Mouse (Mus musculus): ENCODE results near the gene Armh1. TPM values are rescaled to one million over a fixed set of nuclear protein-coding genes. Genes with fewer than 3 reads are reported as not detected.
A peak's percentile ranks its signal among the peaks of the same experiment; 100 is the strongest.
"Not testable (repeated sequence)": the region's sequence is repeated elsewhere in the genome, so short reads cannot be mapped to it uniquely, and the experiment has no call there.

Gene Armh1
- polyA plus RNA-seq, 1 experiment from 2014 or later = 0.65 TPM

DNA sequence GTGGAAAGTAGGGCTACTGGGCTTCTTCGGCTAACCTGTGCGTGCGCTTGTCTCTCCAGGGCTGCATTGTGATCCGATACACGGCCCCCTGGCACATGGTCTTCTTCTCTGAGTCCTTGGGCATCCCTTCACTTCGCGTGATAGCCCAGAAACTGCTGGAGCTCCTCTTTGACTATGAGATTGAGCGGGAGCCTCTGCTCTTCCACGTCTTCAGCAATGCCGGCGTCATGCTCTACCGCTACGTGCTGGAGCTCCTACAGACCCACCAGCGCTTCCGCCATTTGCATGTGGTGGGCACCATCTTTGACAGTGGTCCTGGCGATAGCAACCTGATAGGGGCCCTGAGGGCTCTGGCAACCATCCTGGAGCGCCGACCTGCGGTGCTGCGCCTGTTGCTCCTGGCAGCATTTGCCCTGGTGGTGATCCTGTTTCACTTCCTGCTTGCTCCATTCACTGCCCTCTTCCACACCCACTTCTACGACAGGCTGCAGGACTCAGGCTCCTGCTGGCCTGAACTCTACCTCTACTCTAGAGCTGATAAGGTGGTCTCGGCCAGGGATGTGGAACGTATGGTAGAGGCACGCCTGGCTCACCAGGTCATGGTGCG lies 16.0 kb upstream of the Armh1 start:
- no peak overlapping the region for H3K9ac ChIP-seq (replicated peaks)
- H3K36me3 ChIP-seq = peaks cover 27% of the 10 kb centered on the region
- ATAC-seq (ENCODE audit: insufficient number of reproducible peaks, insufficient read depth, low FRiP score, low TSS enrichment, low read depth) = no peak
- no peak overlapping the region for H3K27ac ChIP-seq
- no peak overlapping the region for H3K4me3 ChIP-seq (replicated peaks)
- H3K9me3 ChIP-seq = no peaks in the 10 kb centered on the region
- H3K27me3 ChIP-seq = no peaks in the 10 kb centered on the region
- H3K4me2 ChIP-seq = no peak overlapping the region
- 83% methylated on average over 25 of the region's 25 CpGs for WGBS
- H3K4me1 ChIP-seq (replicated peaks) = peaks cover 21% of the 10 kb centered on the region

GRCm38 (mm10) chr4:117267284-117267683 lies 15.4 kb upstream of the Armh1 start:
- ATAC-seq (ENCODE audit: insufficient number of reproducible peaks, insufficient read depth, low FRiP score, low TSS enrichment, low read depth) = no peak
- no peak overlapping the region for H3K4me2 ChIP-seq
- no peaks in the 10 kb centered on the region for H3K27me3 ChIP-seq
- peaks cover 21% of the 10 kb centered on the region for H3K36me3 ChIP-seq
- WGBS = 4% methylated on average over 2 of the region's 2 CpGs
- H3K4me3 ChIP-seq (replicated peaks) = no peak overlapping the region
- H3K9me3 ChIP-seq = no peaks in the 10 kb centered on the region
- no peak overlapping the region for H3K9ac ChIP-seq (replicated peaks)
- H3K27ac ChIP-seq = no peak overlapping the region
- H3K4me1 ChIP-seq (replicated peaks) = peaks cover 21% of the 10 kb centered on the region

- 65% methylated on average over 8 of the region's 8 CpGs for whole genome bisulfite sequencing
- ATAC-seq (ENCODE audit: insufficient number of reproducible peaks, insufficient read depth, low FRiP score, low TSS enrichment, low read depth) = no peak
Measured at GRCm38 (mm10) chr4:117262987-117263386, 11.1 kb upstream of the Armh1 start.

GRCm38 (mm10) chr4:117262101-117262913 lies 10.4 kb upstream of the Armh1 start:
- Histone ChIP-seq H3K9ac (replicated peaks) (no peak overlapping the region), H3K9me3 (no peaks in the 10 kb centered on the region), H3K4me1 (replicated peaks) (peaks cover 8% of the 10 kb centered on the region; the same call in 1 of the 2 replicates), H3K36me3 (no peaks in the 10 kb centered on the region), H3K4me3 (replicated peaks) (no peak overlapping the region), H3K27ac (no peak overlapping the region), H3K27me3 (no peaks in the 10 kb centered on the region), H3K4me2 (no peak overlapping the region)
- ATAC-seq (ENCODE audit: insufficient number of reproducible peaks, insufficient read depth, low FRiP score, low TSS enrichment, low read depth) = no peak
- 32% methylated on average over 13 of the region's 13 CpGs for WGBS

More at GRCm38 (mm10) chr4:117262987-117263386, 11.1 kb upstream of the Armh1 start:
- no peak overlapping the region for H3K4me2 ChIP-seq
- peaks cover 8% of the 10 kb centered on the region; the same call in 1 of the 2 replicates for H3K4me1 ChIP-seq (replicated peaks)
- H3K36me3 ChIP-seq = 0 out of 2 replicates have a peak, but pooled peaks cover 1% of the 10 kb centered on the region
- H3K9ac ChIP-seq (replicated peaks) = no peak overlapping the region
- no peaks in the 10 kb centered on the region for H3K9me3 ChIP-seq
- H3K4me3 ChIP-seq (replicated peaks) = no peak overlapping the region
- no peaks in the 10 kb centered on the region for H3K27me3 ChIP-seq
- no peak overlapping the region for H3K27ac ChIP-seq

- H3K4me1 ChIP-seq (replicated peaks) = peaks cover 8% of the 10 kb centered on the region; the same call in 1 of the 2 replicates
- no peak overlapping the region for H3K9ac ChIP-seq (replicated peaks)
- no peak overlapping the region for H3K27ac ChIP-seq
- no peak overlapping the region for H3K4me3 ChIP-seq (replicated peaks)
- no peak overlapping the region for H3K4me2 ChIP-seq
- H3K9me3 ChIP-seq = no peaks in the 10 kb centered on the region
- no peaks in the 10 kb centered on the region for H3K36me3 ChIP-seq
- ATAC-seq (ENCODE audit: insufficient number of reproducible peaks, insufficient read depth, low FRiP score, low TSS enrichment, low read depth) = no peak
- 76% methylated on average over 2 of the region's 2 CpGs for WGBS
- no peaks in the 10 kb centered on the region for H3K27me3 ChIP-seq
Measured at GRCm38 (mm10) chr4:117261222-117261621, 9.3 kb upstream of the Armh1 start.

DNA sequence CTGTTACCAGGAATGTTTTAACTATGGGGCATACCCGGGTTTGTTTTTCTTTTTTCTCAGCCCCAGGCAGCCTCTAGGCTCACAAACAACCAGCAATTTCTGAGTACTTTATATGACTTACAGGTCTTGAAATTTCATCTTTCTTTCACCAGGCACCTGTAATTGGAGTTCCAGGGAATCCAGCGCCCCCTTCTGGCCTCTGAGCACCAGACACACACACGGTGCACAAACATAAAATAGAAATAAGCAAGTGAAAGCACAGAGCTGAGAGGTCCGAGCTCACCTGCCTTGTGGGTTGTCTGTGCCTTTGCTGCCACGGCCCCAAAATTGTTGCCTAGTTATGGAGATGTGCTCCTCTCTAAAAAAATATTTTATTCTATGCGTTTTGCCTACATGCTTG lies 8.0 kb upstream of the Armh1 start:
- not testable (repeated sequence) for H3K4me3 ChIP-seq (replicated peaks); H3K27ac ChIP-seq; H3K4me1 ChIP-seq (replicated peaks); H3K9me3 ChIP-seq; H3K9ac ChIP-seq (replicated peaks); H3K27me3 ChIP-seq; ATAC-seq (ENCODE audit: insufficient number of reproducible peaks, insufficient read depth, low FRiP score, low TSS enrichment, low read depth); H3K36me3 ChIP-seq; H3K4me2 ChIP-seq
- WGBS = 72% methylated on average over 6 of the region's 6 CpGs

GRCm38 (mm10) chr4:117254672-117255071 lies 2.7 kb upstream of the Armh1 start:
- no peak for ATAC-seq (ENCODE audit: insufficient number of reproducible peaks, insufficient read depth, low FRiP score, low TSS enrichment, low read depth)
- Histone ChIP-seq H3K9ac (replicated peaks) (no peak overlapping the region), H3K4me2 (no peak overlapping the region), H3K27ac (no peak overlapping the region), H3K4me1 (replicated peaks) (peaks cover 31% of the 10 kb centered on the region), H3K36me3 (no peaks in the 10 kb centered on the region), H3K4me3 (replicated peaks) (no peak overlapping the region), H3K27me3 (no peaks in the 10 kb centered on the region), H3K9me3 (no peaks in the 10 kb centered on the region)
- 49% methylated on average over 6 of the region's 6 CpGs for WGBS

- H3K27ac ChIP-seq = no peak overlapping the region; the same call in 1 of the 2 replicates
- 67% methylated on average over 5 of the region's 5 CpGs for WGBS
Measured at GRCm38 (mm10) chr4:117254017-117254627, 2.2 kb upstream of the Armh1 start.

DNA sequence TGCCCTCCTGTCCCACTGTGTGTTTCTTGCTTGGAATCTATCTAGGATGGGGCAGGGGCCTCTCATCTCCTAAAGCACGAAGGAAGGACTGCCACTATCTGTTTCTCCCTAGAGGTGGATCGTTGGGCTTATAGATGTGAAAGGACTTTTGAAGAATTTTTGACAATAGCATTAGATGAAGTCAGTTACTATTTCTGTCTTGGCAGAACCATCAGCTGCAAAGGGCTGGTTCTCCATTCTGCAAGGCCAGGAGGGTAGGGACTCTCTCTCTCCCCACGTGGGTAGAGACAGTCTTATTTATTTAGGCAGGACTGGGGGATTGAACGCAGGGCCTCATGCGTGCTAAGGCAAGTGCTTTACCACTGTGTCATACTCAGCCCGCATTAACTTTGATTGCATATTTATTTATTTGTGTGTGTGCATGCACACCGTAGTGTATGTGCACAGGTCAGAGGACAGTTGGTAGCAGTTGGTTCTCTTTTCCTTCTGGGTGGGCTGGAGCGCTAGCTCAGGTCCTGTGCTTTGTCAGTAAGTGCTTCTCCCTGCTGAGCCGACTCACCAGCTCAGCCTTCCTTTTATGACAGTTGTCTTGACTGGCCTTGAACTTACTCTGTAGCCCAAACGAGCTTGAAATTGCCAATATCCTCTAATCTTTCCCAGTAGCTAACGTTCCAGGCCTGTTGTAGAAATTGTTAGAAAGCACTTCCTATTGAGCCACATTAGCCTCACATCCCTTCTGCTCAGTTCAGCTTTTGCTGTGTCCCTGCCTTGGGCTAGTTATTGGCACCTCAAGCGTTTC lies 1.5 kb upstream of the Armh1 start:
- H3K36me3 ChIP-seq = no peaks in the 10 kb centered on the region
- H3K27ac ChIP-seq = no peak overlapping the region; the same call in 1 of the 2 replicates
- no peak for ATAC-seq (ENCODE audit: insufficient number of reproducible peaks, insufficient read depth, low FRiP score, low TSS enrichment, low read depth)
- peaks cover 31% of the 10 kb centered on the region for H3K4me1 ChIP-seq (replicated peaks)
- no peak overlapping the region for H3K4me2 ChIP-seq
- H3K27me3 ChIP-seq = no peaks in the 10 kb centered on the region
- 59% methylated on average over 12 of the region's 12 CpGs for WGBS
- H3K9me3 ChIP-seq = no peaks in the 10 kb centered on the region
- H3K9ac ChIP-seq (replicated peaks) = no peak overlapping the region
- no peak overlapping the region for H3K4me3 ChIP-seq (replicated peaks)

More at GRCm38 (mm10) chr4:117254017-117254627, 2.2 kb upstream of the Armh1 start:
- H3K4me2 ChIP-seq = no peak overlapping the region
- H3K36me3 ChIP-seq = no peaks in the 10 kb centered on the region
- ATAC-seq (ENCODE audit: insufficient number of reproducible peaks, insufficient read depth, low FRiP score, low TSS enrichment, low read depth) = no peak
- no peak overlapping the region for H3K4me3 ChIP-seq (replicated peaks)
- no peaks in the 10 kb centered on the region for H3K9me3 ChIP-seq
- peaks cover 31% of the 10 kb centered on the region for H3K4me1 ChIP-seq (replicated peaks)
- H3K9ac ChIP-seq (replicated peaks) = no peak overlapping the region
- no peaks in the 10 kb centered on the region for H3K27me3 ChIP-seq

- Histone ChIP-seq H3K4me3 (replicated peaks) (peak overlapping the region; percentile 63; the same call in 1 of the 2 replicates), H3K36me3 (no peaks in the 10 kb centered on the region), H3K4me2 (peak overlapping the region; percentile 65), H3K9ac (replicated peaks) (peak overlapping the region; percentile 60), H3K27me3 (no peaks in the 10 kb centered on the region), H3K4me1 (replicated peaks) (peaks cover 31% of the 10 kb centered on the region), H3K27ac (peak overlapping the region; percentile 84), H3K9me3 (no peaks in the 10 kb centered on the region)
- 80% methylated on average over 5 of the region's 5 CpGs for WGBS
- no peak for ATAC-seq (ENCODE audit: insufficient number of reproducible peaks, insufficient read depth, low FRiP score, low TSS enrichment, low read depth)
Measured at GRCm38 (mm10) chr4:117252755-117253154, 830 bp upstream of the Armh1 start.

Measured in limb, embryonic 12.5 days (tissue).